Mouse (Mus musculus): ENCODE measurements around the gene Dctpp1.

Dctpp1 gene

DNA sequence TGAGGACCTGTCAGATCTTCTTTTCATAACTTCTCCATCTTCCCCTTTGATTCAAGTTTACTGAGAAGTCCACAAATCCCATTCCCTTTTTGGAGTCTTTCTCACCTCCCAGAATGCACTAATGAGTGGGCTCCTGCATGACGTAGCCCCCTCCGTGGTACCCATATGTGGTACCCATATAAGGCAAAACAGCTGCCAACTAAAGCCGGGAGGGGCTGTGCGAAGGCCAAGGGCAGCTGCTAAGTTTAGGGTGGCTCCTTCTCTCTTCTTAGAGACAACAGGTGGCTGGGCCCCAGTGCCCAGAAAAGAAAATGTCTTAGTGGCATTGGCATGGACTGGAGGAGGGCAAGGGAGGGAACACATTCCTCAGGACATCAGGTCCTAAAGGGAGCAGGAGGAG is 50.2 kb downstream of the Dctpp1 start:
- DNase-seq (ENCODE audit: low read depth, low spot score) = no peak

- no peak for DNase-seq (ENCODE audit: low read depth, low spot score)
Measured at GRCm38 (mm10) chr7:127209851-127210250, 50.7 kb downstream of the Dctpp1 start.

- DNase-seq (ENCODE audit: low read depth, low spot score) = peak; percentile 100
Measured at GRCm38 (mm10) chr7:127208553-127209438, 51.7 kb downstream of the Dctpp1 start, which contains the start of gene Mylpf. Gene Mylpf, plus strand, starts transcription at chr7:127208890.

GRCm38 (mm10) chr7:127208295-127208552 is 52.3 kb downstream of the Dctpp1 start, which contains the start of gene Tbc1d10b:
Gene Tbc1d10b, minus strand, starts transcription at chr7:127208468.
- no peak for DNase-seq (ENCODE audit: low read depth, low spot score)

DNA sequence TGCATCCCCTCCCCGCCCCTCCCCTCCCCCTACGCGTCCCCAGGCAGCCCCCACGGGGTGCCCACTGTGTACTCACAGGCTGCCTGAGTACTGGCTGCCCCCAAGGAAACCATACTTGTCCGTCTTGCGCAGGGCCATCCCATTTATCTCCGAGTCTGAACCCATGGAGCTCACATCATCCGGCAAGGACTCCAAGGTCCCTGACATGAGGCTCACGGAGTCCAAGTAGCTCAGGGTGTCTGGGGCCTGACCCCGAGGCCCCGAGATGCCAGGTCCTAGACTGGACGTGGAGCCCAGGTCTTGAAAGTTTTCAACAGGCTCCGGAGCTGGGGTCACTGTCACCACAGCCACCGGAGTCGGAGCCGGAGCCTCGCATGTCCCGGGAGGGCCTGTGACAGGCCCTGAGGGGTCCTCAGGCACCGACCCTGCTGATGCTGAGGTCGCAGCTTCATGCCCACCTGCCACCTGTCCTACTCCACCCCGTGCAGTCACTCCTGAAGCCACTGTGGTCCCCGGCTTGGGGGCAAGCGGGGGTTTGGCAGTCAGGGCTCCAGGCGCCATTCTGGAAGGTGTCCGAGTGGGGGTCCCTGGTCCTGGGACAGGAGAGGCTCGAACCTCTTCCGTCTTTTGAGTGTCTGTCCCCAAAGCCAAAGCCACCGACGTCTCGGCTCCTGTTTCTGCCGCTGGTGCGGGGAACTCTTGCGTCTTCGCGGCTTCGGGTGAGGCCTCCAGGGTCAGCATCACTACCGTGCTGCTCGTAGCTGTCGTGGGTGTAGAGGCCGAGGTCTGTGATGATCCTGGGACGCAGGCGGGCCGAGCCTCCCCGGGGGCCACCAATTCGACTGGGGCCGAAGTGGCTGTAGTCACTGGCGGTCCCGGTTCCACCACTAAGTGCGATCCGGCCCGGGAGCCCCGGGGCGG is 52.9 kb downstream of the Dctpp1 start:
- DNase-seq (ENCODE audit: low read depth, low spot score) = no peak

Data from brain, adult 2 months (tissue).